Mouse (Mus musculus) cerebellum, adult 2 months (tissue): ENCODE measurements around the gene Abca12.

Source experiments
- CTCF ChIP-seq: fragments of 200-500 bp; IDR thresholded peaks from 2 replicates; pipeline ENCODE4 v1.5.1; 2011; ENCODE audit warnings: low read depth, mild to moderate bottlenecking, control low read depth, low read length, moderate library complexity, borderline replicate concordance; ENCODE audit not compliant: insufficient read depth
- POLR2A ChIP-seq: fragments of 200-500 bp; IDR thresholded peaks from 2 replicates; pipeline ENCODE4 v1.6.1; 2011; ENCODE audit warnings: low read length, control low read depth, borderline replicate concordance; ENCODE audit not compliant: insufficient read depth

- no peak for TF ChIP-seq CTCF
- TF ChIP-seq POLR2A = no peak
These were observed 179.4 kb downstream of the Abca12 start for GRCm38 (mm10) chr1:71235335-71235734.
